Mouse (Mus musculus): ENCODE data around the gene Tmem109. TPM values are rescaled to one million over a fixed set of nuclear protein-coding genes. Genes with fewer than 3 reads are reported as not detected.
A peak's percentile ranks its signal among the peaks of the same experiment; 100 is the strongest.

Tmem109 gene
- polyA plus RNA-seq, 1 experiment, result 278 TPM

DNA sequence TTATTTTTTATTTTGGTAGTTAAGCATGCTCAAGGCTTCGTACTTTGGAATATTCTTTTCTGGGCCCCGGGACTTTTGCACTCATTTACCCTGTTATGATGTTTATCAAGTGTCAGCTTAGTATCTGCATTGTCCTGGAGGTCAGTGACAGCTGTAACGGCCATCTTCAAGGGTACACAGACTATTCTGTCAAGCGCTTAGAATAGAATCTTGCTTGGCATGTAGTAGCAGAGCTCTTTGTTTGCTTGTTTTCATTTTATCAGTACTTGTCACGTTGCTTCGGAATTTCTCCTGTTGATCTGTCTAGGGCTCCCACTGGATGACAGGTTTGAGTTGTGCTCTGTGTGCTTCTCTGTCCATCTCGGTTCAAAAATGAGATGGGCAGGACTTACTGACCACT lies 15.0 kb upstream of the Tmem109 start:
- H3K4me1 ChIP-seq (ENCODE audit: control insufficient read depth, insufficient read depth, low read length), result peaks cover 7% of the 10 kb centered on the region; the same call in 1 of the 2 replicates
- no peak for DNase-seq
- no peak overlapping the region for H3K4me3 ChIP-seq (replicated peaks; ENCODE audit: extremely low read depth, low read depth, low read length)
- 52% methylated on average over 7 of the region's 7 CpGs for WGBS
- no peak for TF ChIP-seq CTCF (IDR thresholded peaks at IDR 0.05; ENCODE audit: insufficient read depth, low read length)
- TF ChIP-seq POLR2A (IDR thresholded peaks at IDR 0.05; ENCODE audit: borderline replicate concordance, extremely low read depth, low read depth, low read length), result no peak

DNA sequence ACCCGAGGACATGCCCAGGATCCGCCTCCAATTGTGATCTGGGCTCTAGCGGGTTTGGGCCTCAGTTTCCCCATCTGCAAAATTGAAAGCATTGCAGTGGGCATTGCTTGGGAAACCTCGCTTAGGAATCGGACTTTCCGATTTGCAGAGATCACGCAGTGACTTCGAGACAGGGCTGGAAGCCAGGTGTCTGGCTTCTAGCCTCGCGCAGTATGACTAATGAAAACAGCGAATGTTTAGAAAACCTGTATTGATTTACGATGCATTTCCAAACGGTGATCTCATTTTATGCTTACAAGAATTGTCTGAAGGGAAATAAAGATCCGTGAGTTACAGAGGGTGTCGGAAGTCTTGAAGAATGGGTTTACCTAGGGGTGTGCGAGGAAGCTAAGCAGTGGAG lies 13.9 kb upstream of the Tmem109 start:
- DNase-seq, result no peak
- Histone ChIP-seq H3K4me1 (ENCODE audit: control insufficient read depth, insufficient read depth, low read length) (peaks cover 7% of the 10 kb centered on the region; the same call in 1 of the 2 replicates), H3K4me3 (replicated peaks; ENCODE audit: extremely low read depth, low read depth, low read length) (peak overlapping the region; percentile 81)
- no peak for TF ChIP-seq POLR2A (IDR thresholded peaks at IDR 0.05; ENCODE audit: borderline replicate concordance, extremely low read depth, low read depth, low read length)
- no peak for TF ChIP-seq CTCF (IDR thresholded peaks at IDR 0.05; ENCODE audit: insufficient read depth, low read length)
- under 1% methylated on average over 16 of the region's 16 CpGs for WGBS

DNA sequence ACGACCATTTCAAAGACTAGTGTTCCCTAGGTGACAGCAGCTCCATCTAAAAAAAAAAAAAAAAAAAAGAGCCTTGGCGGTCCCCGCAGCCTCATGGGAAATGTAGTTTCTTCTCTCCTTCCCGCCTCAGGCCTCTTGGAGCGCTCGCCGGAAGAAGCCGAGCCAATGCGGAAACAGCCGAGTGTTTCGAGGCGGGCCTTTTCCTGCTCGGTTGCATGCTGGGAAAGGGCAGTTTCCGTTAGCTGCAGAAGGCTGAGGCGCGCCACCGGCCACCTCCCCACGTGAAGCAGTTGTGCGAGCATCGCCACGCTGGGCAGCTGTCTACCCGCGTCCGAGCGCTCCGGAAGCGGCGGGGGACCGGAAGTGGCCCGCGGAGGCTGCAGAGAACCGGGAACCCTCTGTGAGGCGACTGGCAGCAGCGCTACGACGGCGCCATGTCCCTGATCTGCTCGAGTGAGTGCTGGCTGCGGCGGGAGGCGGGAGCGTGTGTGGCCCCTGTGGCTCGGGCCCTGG lies 13.3 kb upstream of the Tmem109 start, which contains the start of gene Prpf19:
TSS of gene Prpf19 (plus strand) at position 216 of the 513 bp plus-strand sequence.
- H3K4me1 ChIP-seq (ENCODE audit: control insufficient read depth, insufficient read depth, low read length), result peaks cover 7% of the 10 kb centered on the region; the same call in 1 of the 2 replicates
- DNase-seq, result peak; percentile 94
- under 1% methylated on average over 43 of the region's 43 CpGs for WGBS
- peak; percentile 86 for TF ChIP-seq POLR2A (IDR thresholded peaks at IDR 0.05; ENCODE audit: borderline replicate concordance, extremely low read depth, low read depth, low read length)
- TF ChIP-seq CTCF (IDR thresholded peaks at IDR 0.05; ENCODE audit: insufficient read depth, low read length), result no peak
- peak within 1 kb of the TSS; percentile 81 for H3K4me3 ChIP-seq (replicated peaks; ENCODE audit: extremely low read depth, low read depth, low read length)

DNA sequence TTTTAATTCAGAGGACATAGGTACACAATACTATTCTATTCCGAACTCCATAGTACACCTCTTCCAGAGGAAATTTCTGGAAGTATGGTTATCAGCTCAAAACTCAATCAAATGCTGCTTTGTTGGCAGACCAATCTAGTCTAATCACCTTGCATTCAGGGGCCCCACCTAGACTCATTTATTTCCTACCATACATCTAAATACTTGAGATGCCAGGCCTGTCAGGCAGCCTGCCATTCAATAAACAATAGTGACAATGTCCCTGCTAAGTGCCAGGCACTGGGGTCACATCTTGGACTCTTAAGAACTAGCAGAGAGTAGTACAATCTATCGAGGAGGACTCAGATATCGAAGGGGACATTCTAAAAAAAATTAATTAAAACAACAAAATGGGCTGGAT lies 10.4 kb upstream of the Tmem109 start:
- no peak for TF ChIP-seq POLR2A (IDR thresholded peaks at IDR 0.05; ENCODE audit: borderline replicate concordance, extremely low read depth, low read depth, low read length)
- no peak for TF ChIP-seq CTCF (IDR thresholded peaks at IDR 0.05; ENCODE audit: insufficient read depth, low read length)
- Histone ChIP-seq H3K4me1 (ENCODE audit: control insufficient read depth, insufficient read depth, low read length) (peaks cover 7% of the 10 kb centered on the region; the same call in 1 of the 2 replicates), H3K4me3 (replicated peaks; ENCODE audit: extremely low read depth, low read depth, low read length) (no peak overlapping the region)
- no peak for DNase-seq
- 58% methylated on average over 3 of the region's 3 CpGs for WGBS

DNA sequence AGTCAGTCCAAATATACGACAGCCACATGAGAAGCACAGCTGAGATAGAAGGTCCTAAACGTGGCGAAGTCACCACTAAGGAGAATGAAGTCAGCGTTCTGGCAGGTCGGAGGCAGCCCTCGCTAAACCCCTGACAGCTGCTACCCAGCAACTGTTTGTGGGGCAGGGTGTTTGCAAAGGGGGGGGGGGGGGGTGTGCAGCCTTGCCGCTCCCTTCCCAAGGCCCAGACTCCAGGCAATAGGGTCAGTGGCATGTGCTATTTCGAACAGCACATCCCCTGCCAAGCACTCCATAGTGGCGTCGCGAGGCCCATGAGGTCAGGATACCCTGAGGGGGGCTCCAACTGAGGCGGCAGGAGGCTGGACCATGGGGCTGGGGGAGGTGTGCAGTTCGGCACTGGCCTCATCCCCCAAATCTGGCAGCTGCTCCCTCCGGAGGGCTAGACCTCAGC lies 801 bp downstream of the Tmem109 start:
- DNase-seq, result no peak

DNA sequence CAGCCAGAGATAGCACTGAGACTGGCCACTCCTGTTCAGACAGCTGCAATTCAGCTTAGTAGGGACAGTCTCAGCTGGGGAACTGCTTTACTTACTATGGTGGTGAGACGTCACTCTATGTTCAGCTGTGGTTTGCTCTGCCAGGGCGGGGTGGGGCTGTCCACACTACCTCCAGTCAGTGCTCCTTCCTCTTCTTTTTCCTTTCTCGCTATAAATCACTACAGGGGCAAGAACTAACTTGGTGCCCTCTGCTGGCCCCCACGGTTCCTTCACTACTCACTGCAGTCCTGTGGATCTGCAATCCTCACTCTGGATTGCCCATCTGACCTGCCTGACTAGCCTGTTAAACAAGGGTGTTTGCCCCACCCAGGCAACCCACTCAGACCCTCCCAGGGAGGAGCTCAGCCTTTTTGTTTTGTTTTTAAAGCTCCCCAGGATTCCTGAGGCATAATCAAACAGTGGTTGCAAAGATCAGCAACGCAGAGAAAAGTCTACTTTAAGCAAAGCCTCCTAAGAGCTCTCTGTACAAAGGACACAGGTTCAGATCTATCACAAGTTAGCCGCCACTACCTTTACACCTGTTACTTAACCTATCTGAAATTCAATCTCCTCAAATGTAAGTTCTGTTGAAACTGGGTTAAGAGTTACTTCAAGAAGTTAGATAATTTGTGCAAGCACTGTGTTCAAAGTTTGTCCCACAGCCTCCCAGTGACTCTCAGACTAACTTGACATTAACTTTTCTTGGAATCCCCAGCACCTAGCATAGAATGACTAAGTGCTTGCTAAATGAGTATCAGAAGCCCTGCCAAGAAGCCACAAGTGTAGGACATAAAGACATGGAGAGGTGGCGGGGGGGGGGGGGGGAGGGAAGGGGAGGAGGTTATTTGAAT lies 1.5 kb downstream of the Tmem109 start:
- WGBS, result 14% methylated on average over 7 of the region's 7 CpGs
- Histone ChIP-seq H3K4me3 (replicated peaks; ENCODE audit: extremely low read depth, low read depth, low read length) (peak overlapping the region; percentile 4), H3K4me1 (ENCODE audit: control insufficient read depth, insufficient read depth, low read length) (peaks cover 9% of the 10 kb centered on the region)
- DNase-seq, result peak; percentile 60
- peak; percentile 39 for TF ChIP-seq CTCF (IDR thresholded peaks at IDR 0.05; ENCODE audit: insufficient read depth, low read length)
- TF ChIP-seq POLR2A (IDR thresholded peaks at IDR 0.05; ENCODE audit: borderline replicate concordance, extremely low read depth, low read depth, low read length), result no peak

More for the DNA sequence above, 801 bp downstream of the Tmem109 start:
- WGBS, result 0% methylated on average over 14 of the region's 14 CpGs
- no peak for TF ChIP-seq CTCF (IDR thresholded peaks at IDR 0.05; ENCODE audit: insufficient read depth, low read length)
- no peak for TF ChIP-seq POLR2A (IDR thresholded peaks at IDR 0.05; ENCODE audit: borderline replicate concordance, extremely low read depth, low read depth, low read length)
- Histone ChIP-seq H3K4me1 (ENCODE audit: control insufficient read depth, insufficient read depth, low read length) (peaks cover 9% of the 10 kb centered on the region), H3K4me3 (replicated peaks; ENCODE audit: extremely low read depth, low read depth, low read length) (peak overlapping the region; percentile 80)

DNA sequence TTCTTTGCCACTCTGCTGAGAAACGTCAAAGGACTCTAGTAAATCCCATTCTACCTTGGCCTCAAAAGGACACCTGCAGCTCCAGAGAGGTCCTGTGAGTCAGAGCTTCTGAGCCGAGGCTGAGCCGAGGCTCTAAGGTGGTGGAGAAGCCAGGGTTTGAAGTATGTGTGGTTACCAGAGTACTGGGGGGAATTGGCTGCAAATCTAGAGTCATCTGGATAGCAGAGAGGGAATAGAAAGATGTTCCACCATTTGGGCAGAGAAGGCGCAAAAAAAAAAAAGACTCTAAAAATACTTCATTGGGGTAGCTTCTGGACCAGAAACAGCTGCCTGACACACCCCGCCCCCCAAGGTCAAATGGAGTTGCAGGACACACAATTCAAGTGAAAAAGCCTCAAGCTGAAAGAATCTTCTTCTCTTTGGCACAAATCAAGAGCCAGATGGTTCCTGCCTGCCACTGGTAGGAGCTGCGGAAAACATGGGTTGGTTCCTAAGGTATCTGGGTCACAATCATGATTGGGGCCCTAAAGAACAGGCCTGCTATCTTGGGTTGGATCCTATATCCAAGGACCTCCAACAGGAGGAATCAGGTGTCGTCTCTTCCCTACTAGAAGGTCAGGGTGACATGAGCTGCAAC lies 3.5 kb downstream of the Tmem109 start:
- TF ChIP-seq CTCF (IDR thresholded peaks at IDR 0.05; ENCODE audit: insufficient read depth, low read length) (no peak), POLR2A (IDR thresholded peaks at IDR 0.05; ENCODE audit: borderline replicate concordance, extremely low read depth, low read depth, low read length) (no peak)
- Histone ChIP-seq H3K4me1 (ENCODE audit: control insufficient read depth, insufficient read depth, low read length) (peaks cover 9% of the 10 kb centered on the region), H3K4me3 (replicated peaks; ENCODE audit: extremely low read depth, low read depth, low read length) (no peak overlapping the region)
- no peak for DNase-seq
- 69% methylated on average over 7 of the region's 7 CpGs for WGBS

DNA sequence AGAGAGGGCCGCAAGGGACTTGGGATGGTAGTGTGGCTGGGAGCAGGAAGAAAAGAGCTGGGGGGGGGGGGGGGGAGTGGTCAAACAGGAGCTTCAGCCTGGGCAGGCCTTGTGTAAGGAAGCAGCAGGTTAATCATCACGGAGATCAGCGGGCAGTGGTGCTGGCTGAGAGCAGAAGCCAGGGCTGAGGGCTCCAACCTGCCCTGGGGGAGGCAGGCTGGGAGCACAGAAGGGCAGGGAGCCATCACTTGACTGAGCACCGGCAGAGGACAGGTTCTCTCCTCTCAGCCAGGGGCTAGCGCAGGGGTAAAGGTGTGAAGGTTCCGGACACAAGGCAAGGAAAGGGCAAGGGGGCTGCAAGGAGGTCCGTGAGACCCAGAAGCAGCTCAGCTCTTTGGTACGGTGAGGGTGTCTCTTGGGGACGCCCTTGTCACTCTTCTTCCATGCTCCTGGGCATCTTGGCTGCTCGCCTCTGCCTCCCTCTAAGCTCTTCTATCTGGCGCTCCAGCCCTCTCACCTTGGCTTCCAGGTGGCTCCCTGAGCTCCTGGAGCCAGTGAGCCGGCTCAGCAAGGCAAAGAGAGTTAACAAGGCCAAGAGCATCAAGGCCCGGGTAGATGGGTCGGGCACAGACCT lies 10.4 kb downstream of the Tmem109 start:
- Histone ChIP-seq H3K4me3 (replicated peaks; ENCODE audit: extremely low read depth, low read depth, low read length) (no peak overlapping the region), H3K4me1 (ENCODE audit: control insufficient read depth, insufficient read depth, low read length) (peaks cover 5% of the 10 kb centered on the region; the same call in 1 of the 2 replicates)
- 74% methylated on average over 14 of the region's 14 CpGs for WGBS
- no peak for TF ChIP-seq POLR2A (IDR thresholded peaks at IDR 0.05; ENCODE audit: borderline replicate concordance, extremely low read depth, low read depth, low read length)
- TF ChIP-seq CTCF (IDR thresholded peaks at IDR 0.05; ENCODE audit: insufficient read depth, low read length), result no peak
- no peak for DNase-seq

DNA sequence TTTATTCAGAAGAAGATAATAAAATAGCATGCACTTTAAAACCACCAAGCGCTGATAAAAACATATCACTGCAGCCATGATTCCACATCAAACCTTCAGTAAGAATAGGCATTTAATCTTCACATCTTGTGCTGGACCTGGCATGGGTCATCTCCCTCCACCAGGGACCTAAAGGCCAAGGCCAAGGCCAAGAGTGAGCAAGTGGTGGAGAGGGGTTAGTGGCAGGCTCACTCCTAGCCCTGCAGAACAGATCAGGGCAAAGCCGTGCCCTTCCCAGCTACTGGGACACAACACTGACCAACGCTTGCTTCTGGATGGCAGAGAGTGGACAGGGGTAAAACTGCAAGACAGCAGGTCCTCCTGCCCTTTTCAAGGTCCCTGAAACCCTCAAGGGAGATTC lies 11.1 kb downstream of the Tmem109 start:
- WGBS, result 89% methylated on average over 3 of the region's 3 CpGs
- no peak for TF ChIP-seq POLR2A (IDR thresholded peaks at IDR 0.05; ENCODE audit: borderline replicate concordance, extremely low read depth, low read depth, low read length)
- no peak for TF ChIP-seq CTCF (IDR thresholded peaks at IDR 0.05; ENCODE audit: insufficient read depth, low read length)
- no peak for DNase-seq
- no peak overlapping the region for H3K4me3 ChIP-seq (replicated peaks; ENCODE audit: extremely low read depth, low read depth, low read length)
- peaks cover 5% of the 10 kb centered on the region; the same call in 1 of the 2 replicates for H3K4me1 ChIP-seq (ENCODE audit: control insufficient read depth, insufficient read depth, low read length)

All from lung, adult 2 months (tissue).